Mouse (Mus musculus) heart, embryonic 14.5 days (tissue): Measurements from ENCODE around the gene Tpcn2. TPM values are rescaled to one million over a fixed set of nuclear protein-coding genes. Genes with fewer than 3 reads are reported as not detected.

Experiments
- ATAC-seq: fragments of 200-750 bp; cut with Nextera tagmentation; 2 replicates; pipeline ENCODE4 v1.8.0; 2017; ENCODE audit warnings: low read depth, moderate TSS enrichment; ENCODE audit not compliant: insufficient number of reproducible peaks, insufficient read depth, low FRiP score
- H3K27ac ChIP-seq, 2 experiments: fragments of 200-500 bp in 1 of 2; fragments of 300-500 bp in 1 of 2; sonication (generic) in 1 of 2; replicated peaks in 1 of 2; 2 replicates each; pipeline ENCODE4 v1.5.1; 2012 to 2014; ENCODE audit warnings: low read depth in 2 of 2, low read length in 2 of 2, control low read depth in 1 of 2, mild to moderate bottlenecking in 1 of 2, mixed read lengths in 1 of 2; ENCODE audit not compliant: control insufficient read depth in 1 of 2, insufficient read depth in 1 of 2
- H3K27me3 ChIP-seq: fragments of 300-500 bp; sonication (generic); 2 replicates; pipeline ENCODE4 v1.6.1; 2014; ENCODE audit warnings: mild to moderate bottlenecking, low read length, control low read depth; ENCODE audit not compliant: control insufficient read depth, insufficient read depth
- H3K36me3 ChIP-seq: fragments of 300-500 bp; sonication (generic); 2 replicates; pipeline ENCODE4 v1.6.1; 2014; ENCODE audit warnings: mild to moderate bottlenecking, control low read depth, low read length, mixed read lengths; ENCODE audit not compliant: control insufficient read depth, insufficient read depth
- H3K4me1 ChIP-seq, 2 experiments: fragments of 200-500 bp in 1 of 2; fragments of 300-500 bp in 1 of 2; sonication (generic) in 1 of 2; 2 replicates each; pipeline ENCODE4 v1.6.1; 2012 to 2014; ENCODE audit warnings: low read length in 2 of 2, control low read depth in 1 of 2, mixed read lengths in 1 of 2; ENCODE audit not compliant: control insufficient read depth in 2 of 2, insufficient read depth in 2 of 2
- H3K4me2 ChIP-seq: fragments of 300-500 bp; sonication (generic); 2 replicates; pipeline ENCODE4 v1.6.1; 2014; ENCODE audit warnings: mild to moderate bottlenecking, low read length
- H3K4me3 ChIP-seq, 2 experiments: fragments of 200-500 bp in 1 of 2; fragments of 300-500 bp in 1 of 2; sonication (generic) in 1 of 2; 2 replicates each; pipeline ENCODE4 v1.5.1; 2012 to 2014; ENCODE audit warnings: low read length in 2 of 2, mild to moderate bottlenecking in 2 of 2, control low read depth in 1 of 2, low read depth in 1 of 2, moderate library complexity in 1 of 2; ENCODE audit not compliant: control insufficient read depth in 1 of 2, insufficient read depth in 1 of 2
- H3K9ac ChIP-seq: fragments of 300-500 bp; sonication (generic); 2 replicates; pipeline ENCODE4 v1.6.1; 2014; ENCODE audit warnings: mild to moderate bottlenecking, low read length
- H3K9me3 ChIP-seq: fragments of 300-500 bp; sonication (generic); 2 replicates; pipeline ENCODE4 v1.6.1; 2016; ENCODE audit warnings: low read length, control low read depth; ENCODE audit not compliant: control insufficient read depth
- WGBS: fragments of 180-500 bp; shearing (Covaris S2); extraction: QIAGEN DNeasy Blood & Tissue Kit; methylation state at CpG from one replicate; pipeline ENCODE4 v1.1.7; 2014; 5-methylcytosine and 5-hydroxymethylcytosine counted together
- polyA plus RNA-seq: library from polyadenylated mRNA; unstranded; fragments of >200 nt; fragmentation: Nextera tagmentation; extraction: Ambion mirVana; gene quantifications from 2 replicates; pipeline ENCODE4 v1.2.1, GENCODE M21; 2014

The Tpcn2 gene
- polyA plus RNA-seq, 1 experiment from 2014 or later = 2.4 TPM

DNA sequence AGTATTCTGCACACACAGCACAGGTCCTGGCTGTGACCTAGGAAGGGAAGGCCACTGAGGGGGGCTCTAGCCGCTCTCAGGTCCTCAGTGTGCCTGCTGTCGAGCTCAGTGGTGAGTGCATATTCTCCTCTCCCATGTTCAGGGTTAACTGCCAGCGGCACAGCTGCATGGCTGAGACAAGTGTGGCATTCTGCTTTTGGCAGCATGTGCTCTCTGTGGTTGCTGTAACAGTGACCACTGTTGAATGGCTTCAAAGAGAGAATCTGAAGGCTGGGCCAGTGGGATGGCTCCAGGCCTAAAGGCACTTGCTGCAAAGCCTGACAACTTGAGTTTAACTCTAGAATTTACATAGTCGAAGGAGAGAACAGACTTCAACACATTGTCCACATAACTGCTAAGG is 33.7 kb upstream of the Tpcn2 start:
- 69% methylated on average over 4 of the region's 4 CpGs for WGBS
- no peak overlapping the region for H3K4me2 ChIP-seq

GRCm38 (mm10) chr7:145314785-145315411 is 31.1 kb upstream of the Tpcn2 start, which contains the start of gene Mrgprd:
Gene Mrgprd, plus strand, starts transcription at chr7:145314835.
- ATAC-seq = no peak
- Histone ChIP-seq H3K4me2 (no peak within 1 kb of the TSS), H3K4me3 (no peak within 1 kb of the TSS), H3K9ac (no peak within 1 kb of the TSS), H3K4me1 (no peaks in the 10 kb centered on the region), H3K9me3 (no peaks in the 10 kb centered on the region), H3K27me3 (0 out of 2 replicates have a peak, but pooled peaks cover 4% of the 10 kb centered on the region), H3K36me3 (no peaks in the 10 kb centered on the region), H3K27ac (no peak within 1 kb of the TSS)
- WGBS = 78% methylated on average over 6 of the region's 6 CpGs

More for the DNA sequence above, 33.7 kb upstream of the Tpcn2 start:
- no peak overlapping the region for H3K27ac ChIP-seq
- H3K4me3 ChIP-seq = no peak overlapping the region
- no peaks in the 10 kb centered on the region for H3K4me1 ChIP-seq
- no peaks in the 10 kb centered on the region for H3K9me3 ChIP-seq
- H3K36me3 ChIP-seq = no peaks in the 10 kb centered on the region
- ATAC-seq = no peak
- H3K9ac ChIP-seq = no peak overlapping the region
- no peaks in the 10 kb centered on the region for H3K27me3 ChIP-seq

DNA sequence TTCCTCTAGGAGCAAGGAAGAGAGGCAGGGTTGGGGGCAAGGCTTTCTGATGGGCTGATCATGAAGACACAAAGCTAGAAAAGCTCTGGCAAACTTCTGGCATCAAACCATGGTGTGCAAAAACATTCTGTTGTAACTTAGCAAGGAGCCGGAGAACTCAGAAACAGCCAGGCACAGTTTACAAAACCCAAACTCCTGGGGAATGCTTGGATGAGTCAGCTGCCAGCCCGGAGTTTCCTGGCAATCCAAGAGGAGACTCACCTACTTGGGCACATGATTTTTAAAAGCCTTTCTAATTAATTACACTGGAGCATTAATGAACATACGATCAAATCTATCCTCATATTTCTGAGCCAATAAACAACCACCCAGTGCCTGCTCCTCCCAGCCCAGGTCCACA is 28.3 kb upstream of the Tpcn2 start:
- no peak overlapping the region for H3K4me2 ChIP-seq
- no peaks in the 10 kb centered on the region; a peak in 1 of 4 replicates for H3K4me1 ChIP-seq
- H3K9me3 ChIP-seq = no peaks in the 10 kb centered on the region
- no peak overlapping the region for H3K4me3 ChIP-seq
- no peak overlapping the region for H3K9ac ChIP-seq
- H3K27me3 ChIP-seq = 0 out of 2 replicates have a peak, but pooled peaks cover 4% of the 10 kb centered on the region
- H3K36me3 ChIP-seq = no peaks in the 10 kb centered on the region
- H3K27ac ChIP-seq = no peak overlapping the region
- WGBS = 72% methylated on average over 3 of the region's 3 CpGs
- no peak for ATAC-seq

DNA sequence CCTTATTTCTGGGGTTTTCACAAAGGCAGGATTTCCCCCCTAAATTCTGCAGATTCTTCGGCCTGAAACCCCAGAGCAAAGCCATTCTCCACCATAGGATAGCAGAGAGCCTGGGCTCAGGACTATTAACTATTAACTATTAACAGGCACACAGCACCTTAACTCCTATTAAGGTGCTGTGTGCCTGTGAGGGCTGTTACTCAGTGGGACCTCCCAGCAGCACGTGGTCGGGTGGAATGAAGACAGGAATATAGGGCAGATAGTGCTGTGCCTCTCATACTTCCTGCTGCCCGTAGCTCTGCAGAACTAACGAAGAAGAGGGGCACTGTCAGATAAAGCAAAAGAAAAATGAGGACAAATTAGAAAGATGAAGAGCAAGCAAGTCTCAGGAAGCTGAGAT is 26.7 kb upstream of the Tpcn2 start:
- H3K4me2 ChIP-seq = no peak overlapping the region
- H3K4me3 ChIP-seq = no peak overlapping the region
- no peak overlapping the region for H3K9ac ChIP-seq
- H3K27me3 ChIP-seq = 0 out of 2 replicates have a peak, but pooled peaks cover 4% of the 10 kb centered on the region
- no peaks in the 10 kb centered on the region for H3K9me3 ChIP-seq
- WGBS = 54% methylated on average over 5 of the region's 5 CpGs
- no peak for ATAC-seq
- no peak overlapping the region for H3K27ac ChIP-seq
- no peaks in the 10 kb centered on the region for H3K36me3 ChIP-seq
- no peaks in the 10 kb centered on the region; a peak in 1 of 4 replicates for H3K4me1 ChIP-seq

- no peak overlapping the region for H3K4me3 ChIP-seq
- H3K9me3 ChIP-seq = no peaks in the 10 kb centered on the region
- H3K4me1 ChIP-seq = no peaks in the 10 kb centered on the region; a peak in 1 of 4 replicates
- 83% methylated on average over 1 of the region's 1 CpGs for WGBS
- no peak for ATAC-seq
- no peak overlapping the region for H3K4me2 ChIP-seq
- H3K27ac ChIP-seq = no peak overlapping the region
- H3K27me3 ChIP-seq = 0 out of 2 replicates have a peak, but pooled peaks cover 4% of the 10 kb centered on the region
- H3K9ac ChIP-seq = no peak overlapping the region
- H3K36me3 ChIP-seq = no peaks in the 10 kb centered on the region
Observed at GRCm38 (mm10) chr7:145309877-145310276, 26.1 kb upstream of the Tpcn2 start.

GRCm38 (mm10) chr7:145308866-145309265 is 25.1 kb upstream of the Tpcn2 start:
- Histone ChIP-seq H3K27me3 (0 out of 2 replicates have a peak, but pooled peaks cover 4% of the 10 kb centered on the region), H3K4me2 (no peak overlapping the region), H3K4me3 (no peak overlapping the region), H3K27ac (no peak overlapping the region), H3K36me3 (no peaks in the 10 kb centered on the region), H3K4me1 (no peaks in the 10 kb centered on the region; a peak in 1 of 4 replicates), H3K9ac (no peak overlapping the region), H3K9me3 (no peaks in the 10 kb centered on the region)
- 48% methylated on average over 4 of the region's 4 CpGs for WGBS
- ATAC-seq = no peak

- Histone ChIP-seq H3K36me3 (no peaks in the 10 kb centered on the region), H3K27ac (no peak overlapping the region), H3K27me3 (0 out of 2 replicates have a peak, but pooled peaks cover 4% of the 10 kb centered on the region), H3K4me1 (no peaks in the 10 kb centered on the region; a peak in 1 of 4 replicates), H3K4me2 (no peak overlapping the region), H3K9me3 (no peaks in the 10 kb centered on the region), H3K9ac (no peak overlapping the region), H3K4me3 (no peak overlapping the region)
- WGBS = 65% methylated on average over 30 of the region's 30 CpGs
- ATAC-seq = no peak
Observed at GRCm38 (mm10) chr7:145308061-145308675, 24.4 kb upstream of the Tpcn2 start.
